Mouse (Mus musculus) forebrain, embryonic 14.5 days (tissue): ENCODE measurements around the gene Grid2. TPM values are rescaled to one million over a fixed set of nuclear protein-coding genes. Genes with fewer than 3 reads are reported as not detected.

Experiments used
- ATAC-seq: fragments of 200-750 bp; cut with Nextera tagmentation; 2 replicates; pipeline ENCODE4 v1.8.0; 2017; ENCODE audit warnings: mild to moderate bottlenecking, moderate library complexity
- DNase-seq: peaks from one replicate; pipeline ENCODE4 v3.0.0-alpha.2; 2015; ENCODE audit warnings: low spot score
- H3K27ac ChIP-seq: fragments of 300-500 bp; sonication (generic); 2 replicates; pipeline ENCODE4 v1.5.1; 2014; ENCODE audit warnings: low read depth, mild to moderate bottlenecking, control low read depth, low read length, moderate library complexity
- H3K27me3 ChIP-seq: fragments of 300-500 bp; sonication (generic); replicated peaks from 2 replicates; pipeline ENCODE4 v1.6.1; 2014; ENCODE audit warnings: low read length, control low read depth, mixed read lengths; ENCODE audit not compliant: control insufficient read depth, insufficient read depth
- H3K36me3 ChIP-seq: fragments of 300-500 bp; sonication (generic); 2 replicates; pipeline ENCODE4 v1.6.1; 2014; ENCODE audit warnings: low read length, control low read depth; ENCODE audit not compliant: control insufficient read depth, insufficient read depth
- H3K4me1 ChIP-seq: fragments of 300-500 bp; sonication (generic); 2 replicates; pipeline ENCODE4 v1.6.1; 2014; ENCODE audit warnings: antibody characterized with exemption, low read length, control low read depth; ENCODE audit not compliant: control insufficient read depth, insufficient read depth
- H3K4me2 ChIP-seq: fragments of 300-500 bp; sonication (generic); 2 replicates; pipeline ENCODE4 v1.6.1; 2014; ENCODE audit warnings: mild to moderate bottlenecking, control low read depth, low read length
- H3K4me3 ChIP-seq: fragments of 300-500 bp; sonication (generic); 2 replicates; pipeline ENCODE4 v1.5.1; 2014; ENCODE audit warnings: low read depth, low read length, control low read depth
- H3K9ac ChIP-seq: fragments of 300-500 bp; sonication (generic); 2 replicates; pipeline ENCODE4 v1.6.1; 2014; ENCODE audit warnings: mild to moderate bottlenecking, low read length, control low read depth, moderate library complexity
- H3K9me3 ChIP-seq: fragments of 300-500 bp; sonication (generic); replicated peaks from 2 replicates; pipeline ENCODE4 v1.6.1; 2016; ENCODE audit warnings: low read length, control low read depth, mixed read lengths; ENCODE audit not compliant: control insufficient read depth
- WGBS: fragments of 180-500 bp; shearing (Covaris S2); extraction: QIAGEN DNeasy Blood & Tissue Kit; methylation state at CpG from one replicate; pipeline ENCODE4 v1.1.7; 2014; 5-methylcytosine and 5-hydroxymethylcytosine counted together
- polyA plus RNA-seq: library from polyadenylated mRNA; unstranded; fragments of >200 nt; fragmentation: Nextera tagmentation; extraction: Ambion mirVana; gene quantifications from 2 replicates; pipeline ENCODE4 v1.2.1, GENCODE M21; 2014

Gene Grid2
- polyA plus RNA-seq, 1 experiment from 2014 or later = 1.7 TPM

DNA sequence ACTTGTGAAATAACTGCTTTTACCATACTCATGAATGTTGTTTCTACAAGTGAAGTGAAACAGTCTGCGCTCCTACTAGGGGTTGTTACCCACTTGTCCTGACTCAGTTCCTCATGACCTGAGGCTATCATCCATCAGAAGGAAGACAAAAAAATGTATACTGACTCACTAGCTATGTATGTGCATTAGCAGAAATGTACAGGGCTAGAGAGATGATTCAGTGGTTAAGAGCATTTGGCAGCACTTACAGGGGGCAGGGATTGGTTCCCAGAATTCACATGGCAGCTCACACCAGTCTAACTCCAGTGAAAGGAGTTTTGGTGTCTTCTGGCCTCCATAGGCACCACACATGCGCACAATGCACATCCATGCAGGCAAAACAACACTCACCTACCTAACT, 642.5 kb downstream of the Grid2 start:
- WGBS = 95% methylated on average over 2 of the region's 2 CpGs
- no peak for DNase-seq
- H3K4me1 ChIP-seq = no peaks in the 10 kb centered on the region
- H3K27ac ChIP-seq = no peak overlapping the region
- H3K27me3 ChIP-seq = no peaks in the 10 kb centered on the region
- H3K9me3 ChIP-seq = no peaks in the 10 kb centered on the region
- H3K9ac ChIP-seq = no peak overlapping the region
- no peaks in the 10 kb centered on the region for H3K36me3 ChIP-seq
- no peak overlapping the region for H3K4me3 ChIP-seq
- no peak for ATAC-seq
- no peak overlapping the region for H3K4me2 ChIP-seq

DNA sequence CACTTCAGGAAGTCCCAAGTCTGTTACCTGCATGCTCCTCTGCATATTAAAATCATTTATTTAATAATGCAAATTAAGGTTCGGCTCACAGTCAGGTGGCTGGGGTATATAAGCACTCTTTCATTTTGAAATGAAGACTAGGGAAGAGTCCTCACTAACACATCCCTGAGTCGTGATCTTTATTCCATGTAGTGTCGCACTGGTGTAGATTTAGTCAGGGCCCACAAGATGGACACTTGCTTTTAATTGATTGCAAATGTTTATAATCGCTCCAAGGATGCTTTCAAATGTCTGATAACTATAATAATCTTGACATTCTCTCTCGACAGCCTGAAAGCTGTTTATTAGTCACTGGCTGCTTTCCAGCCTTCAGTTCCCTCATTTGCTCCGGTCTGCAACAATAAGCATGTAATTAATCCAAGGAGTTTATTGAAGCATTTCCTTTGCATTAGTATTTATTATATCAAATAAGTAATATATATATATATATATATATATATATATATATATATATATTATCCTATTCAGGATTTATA, 661.4 kb downstream of the Grid2 start:
- no peaks in the 10 kb centered on the region for H3K27me3 ChIP-seq
- H3K4me1 ChIP-seq = no peaks in the 10 kb centered on the region
- H3K9me3 ChIP-seq = no peaks in the 10 kb centered on the region
- H3K4me2 ChIP-seq = no peak overlapping the region
- no peak overlapping the region for H3K4me3 ChIP-seq
- peak; percentile 52; the same call in 1 of the 2 replicates for ATAC-seq
- H3K27ac ChIP-seq = no peak overlapping the region
- no peak overlapping the region for H3K9ac ChIP-seq
- H3K36me3 ChIP-seq = no peaks in the 10 kb centered on the region
- DNase-seq = peak; percentile 64
- 44% methylated on average over 6 of the region's 6 CpGs for WGBS

DNA sequence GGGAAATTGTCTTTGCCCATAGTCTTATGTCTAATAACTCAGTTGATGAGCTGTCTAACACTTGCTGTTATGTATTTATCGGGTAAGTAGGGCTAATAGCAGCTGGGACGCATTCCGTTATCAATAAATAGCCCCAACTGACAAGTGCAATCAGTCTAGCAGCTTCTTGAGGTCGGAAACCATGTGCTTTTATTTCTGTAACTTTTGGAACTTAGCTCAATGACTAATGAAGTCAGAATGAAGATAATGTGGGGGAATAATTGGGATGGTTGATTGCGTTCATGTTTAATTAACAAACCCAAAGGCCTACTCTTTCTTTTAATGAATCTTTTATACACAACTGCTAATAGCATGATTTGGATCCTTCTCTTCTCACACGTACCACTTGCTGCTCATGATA, 666.3 kb downstream of the Grid2 start:
- no peak overlapping the region for H3K27ac ChIP-seq
- no peaks in the 10 kb centered on the region for H3K27me3 ChIP-seq
- no peak overlapping the region for H3K4me2 ChIP-seq
- H3K9me3 ChIP-seq = no peaks in the 10 kb centered on the region
- H3K4me1 ChIP-seq = no peaks in the 10 kb centered on the region
- ATAC-seq (no peak), DNase-seq (no peak)
- H3K9ac ChIP-seq = no peak overlapping the region
- H3K36me3 ChIP-seq = no peaks in the 10 kb centered on the region
- WGBS = 82% methylated on average over 6 of the region's 6 CpGs
- no peak overlapping the region for H3K4me3 ChIP-seq

DNA sequence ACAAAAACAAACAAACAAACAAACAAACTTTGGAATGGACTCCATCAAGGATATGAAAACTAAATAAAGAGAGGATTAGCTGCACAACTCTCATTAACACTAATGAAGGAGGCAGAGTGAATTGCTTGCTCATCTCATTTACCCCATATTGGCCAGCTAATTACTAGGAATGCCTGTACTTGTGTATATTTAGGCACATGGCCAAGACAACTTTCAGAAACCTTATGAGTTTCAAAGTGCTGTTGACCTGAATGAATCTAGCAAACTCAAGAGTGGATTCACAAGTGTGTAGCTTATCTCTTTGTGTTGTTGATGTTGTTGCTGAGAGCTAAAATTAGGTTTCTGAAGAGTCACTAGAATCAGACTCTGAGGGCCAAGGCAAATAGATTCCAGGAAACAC, 675.5 kb downstream of the Grid2 start:
- H3K27me3 ChIP-seq = no peaks in the 10 kb centered on the region
- H3K4me3 ChIP-seq = no peak overlapping the region
- H3K4me2 ChIP-seq = no peak overlapping the region
- no peaks in the 10 kb centered on the region for H3K36me3 ChIP-seq
- H3K9ac ChIP-seq = no peak overlapping the region
- H3K27ac ChIP-seq = no peak overlapping the region
- H3K4me1 ChIP-seq = 0 out of 2 replicates have a peak, but pooled peaks cover 2% of the 10 kb centered on the region
- no peaks in the 10 kb centered on the region for H3K9me3 ChIP-seq
- DNase-seq (peak; percentile 49), ATAC-seq (peak; percentile 44; the same call in 1 of the 2 replicates)

DNA sequence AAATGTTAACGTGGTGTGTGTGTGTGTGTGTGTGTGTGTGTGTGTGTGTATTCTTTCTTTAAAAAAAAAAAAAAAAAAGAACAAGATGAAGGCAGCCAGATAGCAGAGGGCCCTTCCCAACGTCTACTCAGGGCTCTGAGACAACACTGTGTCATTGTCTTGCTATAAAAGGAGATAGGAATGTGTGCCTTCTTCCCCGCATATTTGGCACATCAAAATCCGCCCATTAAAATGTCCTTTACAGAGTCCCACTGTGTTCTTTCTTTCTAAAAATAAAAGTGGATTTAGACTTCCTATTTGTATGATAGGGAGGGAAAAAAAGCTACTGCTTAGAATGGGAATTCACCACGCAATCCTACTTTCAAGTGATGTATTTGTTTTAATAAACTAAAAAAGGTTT, 691.0 kb downstream of the Grid2 start:
- H3K9me3 ChIP-seq = no peaks in the 10 kb centered on the region
- H3K9ac ChIP-seq = no peak overlapping the region
- H3K27ac ChIP-seq = no peak overlapping the region
- DNase-seq (no peak), ATAC-seq (no peak)
- no peaks in the 10 kb centered on the region for H3K27me3 ChIP-seq
- H3K4me3 ChIP-seq = no peak overlapping the region
- WGBS = 49% methylated on average over 5 of the region's 5 CpGs
- no peak overlapping the region for H3K4me2 ChIP-seq
- no peaks in the 10 kb centered on the region for H3K36me3 ChIP-seq
- no peaks in the 10 kb centered on the region for H3K4me1 ChIP-seq

DNA sequence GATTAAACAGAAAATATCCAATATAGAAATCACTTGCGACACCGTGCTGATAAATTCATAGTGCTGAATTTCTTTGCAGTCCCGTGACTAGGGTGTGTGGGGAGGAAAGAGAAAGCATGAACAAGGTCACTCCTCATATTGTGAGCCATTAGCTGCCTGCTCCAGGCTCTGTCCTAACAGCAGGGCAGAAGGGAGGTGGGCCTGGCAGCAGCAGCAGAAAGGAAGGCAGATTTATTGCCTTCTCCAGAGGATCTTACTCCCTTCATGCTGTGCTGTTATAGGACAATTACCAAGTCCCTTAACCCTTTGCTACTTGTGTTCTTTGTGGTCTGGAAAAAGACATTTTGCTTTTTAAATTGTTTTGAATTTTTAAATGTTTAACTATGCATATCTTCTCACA, 708.1 kb downstream of the Grid2 start:
- Histone ChIP-seq H3K9me3 (no peaks in the 10 kb centered on the region), H3K9ac (no peak overlapping the region), H3K36me3 (no peaks in the 10 kb centered on the region), H3K4me2 (no peak overlapping the region), H3K27ac (no peak overlapping the region), H3K4me1 (peaks cover 4% of the 10 kb centered on the region), H3K4me3 (no peak overlapping the region), H3K27me3 (no peaks in the 10 kb centered on the region)
- 72% methylated on average over 3 of the region's 3 CpGs for WGBS
- DNase-seq (peak; percentile 20), ATAC-seq (0 out of 2 replicates have a peak, but pooled peaks have one; percentile 42)

DNA sequence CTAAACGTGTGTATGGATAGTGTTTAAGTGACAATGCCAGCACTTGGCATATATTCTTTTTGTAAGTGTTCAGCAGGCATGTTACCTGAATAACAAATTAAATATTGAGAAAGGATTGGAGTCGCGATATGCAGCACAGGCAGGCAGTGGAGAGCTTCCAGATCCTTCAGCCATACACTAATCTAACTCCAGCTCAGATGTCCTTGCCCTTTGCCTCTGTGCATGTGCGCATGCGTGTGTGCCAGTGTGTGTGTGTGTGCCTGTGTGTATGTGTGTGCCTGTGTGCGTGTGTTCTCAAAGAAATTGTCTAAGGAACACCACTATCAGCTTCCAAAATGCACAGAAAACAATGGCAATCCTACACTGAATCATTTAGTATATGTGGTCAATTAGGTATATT, 708.6 kb downstream of the Grid2 start:
- 70% methylated on average over 6 of the region's 6 CpGs for WGBS
- ATAC-seq = no peak; the same call in 1 of the 2 replicates

DNA sequence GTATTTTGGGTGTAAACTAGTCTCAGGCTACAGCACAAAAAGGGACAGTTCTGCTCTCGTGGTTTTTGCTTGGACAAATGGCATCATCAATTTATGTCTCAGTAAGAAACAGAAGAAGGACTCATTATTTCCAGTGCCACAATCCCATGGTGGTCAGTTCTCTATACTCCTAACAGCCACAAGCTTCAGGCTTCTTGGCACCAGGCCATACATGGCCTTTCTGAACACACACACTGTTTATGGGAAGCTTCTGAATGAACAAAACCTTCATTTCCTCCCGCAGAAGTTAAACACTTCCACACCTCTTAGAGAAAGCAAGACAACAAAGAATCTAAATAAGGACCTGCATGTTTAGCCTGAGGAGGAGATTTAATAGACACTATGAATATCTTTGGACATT, 709.1 kb downstream of the Grid2 start:
- Histone ChIP-seq H3K4me3 (no peak overlapping the region), H3K27me3 (no peaks in the 10 kb centered on the region), H3K4me1 (peaks cover 4% of the 10 kb centered on the region), H3K4me2 (no peak overlapping the region), H3K27ac (no peak overlapping the region), H3K9ac (no peak overlapping the region), H3K36me3 (no peaks in the 10 kb centered on the region), H3K9me3 (no peaks in the 10 kb centered on the region)
- WGBS = 36% methylated on average over 2 of the region's 2 CpGs
- DNase-seq (peak; percentile 38), ATAC-seq (no peak)

More for the DNA sequence above, 708.6 kb downstream of the Grid2 start:
- no peak overlapping the region for H3K27ac ChIP-seq
- H3K4me2 ChIP-seq = no peak overlapping the region
- H3K4me1 ChIP-seq = peaks cover 4% of the 10 kb centered on the region
- H3K4me3 ChIP-seq = no peak overlapping the region
- DNase-seq = no peak
- no peaks in the 10 kb centered on the region for H3K36me3 ChIP-seq
- H3K9ac ChIP-seq = no peak overlapping the region
- no peaks in the 10 kb centered on the region for H3K9me3 ChIP-seq
- H3K27me3 ChIP-seq = no peaks in the 10 kb centered on the region

DNA sequence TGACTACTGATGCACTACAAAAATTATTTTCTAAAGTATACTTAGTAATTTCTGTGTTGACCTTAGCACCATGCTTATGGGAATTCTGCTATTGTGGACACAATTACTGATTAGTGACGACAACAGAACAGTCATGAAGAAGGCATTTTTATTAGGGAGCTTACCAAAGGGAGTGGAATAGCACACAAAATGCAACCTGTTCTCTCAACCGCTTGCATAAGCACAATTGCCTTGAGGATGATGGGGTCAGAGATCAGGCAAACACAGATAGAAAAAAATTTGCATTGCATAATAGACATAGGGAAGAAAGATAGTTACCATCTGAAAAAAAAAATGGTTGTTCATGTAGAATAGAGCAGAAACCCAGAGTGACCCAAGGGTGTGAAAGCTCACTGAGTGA, 790.4 kb downstream of the Grid2 start:
- no peaks in the 10 kb centered on the region for H3K9me3 ChIP-seq
- H3K27ac ChIP-seq = no peak overlapping the region
- H3K9ac ChIP-seq = no peak overlapping the region
- no peaks in the 10 kb centered on the region for H3K4me1 ChIP-seq
- H3K4me3 ChIP-seq = no peak overlapping the region
- WGBS = 90% methylated on average over 2 of the region's 2 CpGs
- no peaks in the 10 kb centered on the region for H3K27me3 ChIP-seq
- no peak overlapping the region for H3K4me2 ChIP-seq
- H3K36me3 ChIP-seq = no peaks in the 10 kb centered on the region
- ATAC-seq = no peak
- DNase-seq = no peak
